Mouse (Mus musculus) limb, embryonic 14.5 days (tissue): ENCODE results near the gene Wnt7b. TPM values are rescaled to one million over a fixed set of nuclear protein-coding genes. Genes with fewer than 3 reads are reported as not detected.

ENCODE experiments used
- ATAC-seq: fragments of 200-750 bp; cut with Nextera tagmentation; 2 replicates; pipeline ENCODE4 v1.8.0; 2017; ENCODE audit warnings: low read depth, moderate number of reproducible peaks, moderate TSS enrichment; ENCODE audit not compliant: low FRiP score
- DNase-seq: peaks from one replicate; pipeline ENCODE4 v3.0.0-alpha.2; 2015; ENCODE audit warnings: low spot score
- H3K27ac ChIP-seq: fragments of 300-500 bp; sonication (generic); replicated peaks from 2 replicates; pipeline ENCODE4 v1.5.1; 2014; ENCODE audit warnings: low read depth, mild to moderate bottlenecking, low read length, moderate library complexity, mixed read lengths
- H3K27me3 ChIP-seq: fragments of 300-500 bp; sonication (generic); 2 replicates; pipeline ENCODE4 v1.6.1; 2014; ENCODE audit warnings: low read length, mixed read lengths; ENCODE audit not compliant: control insufficient read depth, insufficient read depth
- H3K36me3 ChIP-seq: fragments of 300-500 bp; sonication (generic); 2 replicates; pipeline ENCODE4 v1.6.1; 2014; ENCODE audit warnings: mild to moderate bottlenecking, low read length, moderate library complexity, mixed read lengths; ENCODE audit not compliant: control insufficient read depth, insufficient read depth
- H3K4me1 ChIP-seq: fragments of 300-500 bp; sonication (generic); 2 replicates; pipeline ENCODE4 v1.6.1; 2014; ENCODE audit warnings: antibody characterized with exemption, low read length, mixed read lengths; ENCODE audit not compliant: control insufficient read depth, insufficient read depth
- H3K4me2 ChIP-seq: fragments of 300-500 bp; sonication (generic); replicated peaks from 2 replicates; pipeline ENCODE4 v1.6.1; 2014; ENCODE audit warnings: low read depth, mild to moderate bottlenecking, low read length, moderate library complexity; ENCODE audit not compliant: severe bottlenecking
- H3K4me3 ChIP-seq: fragments of 300-500 bp; sonication (generic); replicated peaks from 2 replicates; pipeline ENCODE4 v1.5.1; 2014; ENCODE audit warnings: low read length
- H3K9ac ChIP-seq: fragments of 300-500 bp; sonication (generic); 2 replicates; pipeline ENCODE4 v1.6.1; 2014; ENCODE audit warnings: mild to moderate bottlenecking, low read depth, low read length, moderate library complexity; ENCODE audit not compliant: severe bottlenecking
- H3K9me3 ChIP-seq: fragments of 300-500 bp; sonication (generic); 2 replicates; pipeline ENCODE4 v1.6.1; 2016; ENCODE audit warnings: low read length; ENCODE audit not compliant: control insufficient read depth
- POLR2A ChIP-seq: fragments of 200-500 bp; IDR thresholded peaks from 2 replicates; pipeline ENCODE4 v1.8.0; 2012; ENCODE audit warnings: inconsistent platforms, mild to moderate bottlenecking, moderate library complexity, borderline replicate concordance; ENCODE audit not compliant: insufficient read depth, insufficient read length; ENCODE audit errors: extremely low read depth
- WGBS: fragments of 180-500 bp; shearing (Covaris S2); extraction: QIAGEN DNeasy Blood & Tissue Kit; methylation state at CpG from one replicate; pipeline ENCODE4 v1.1.7; 2014; 5-methylcytosine and 5-hydroxymethylcytosine counted together
- polyA plus RNA-seq, 2 experiments: library from polyadenylated mRNA; depleted of rRNA in 1 of 2; stranded (reverse) in 1 of 2; unstranded in 1 of 2; fragments of >200 nt; fragmentation: Nextera tagmentation in 1 of 2; extraction: Ambion mirVana in 1 of 2; gene quantifications; 2 replicates each; pipeline versions ENCODE4 v1.2.1 to v1.2.3; 2012 to 2014

Gene Wnt7b
- polyA plus RNA-seq, 2 experiments: 22.4 to 40.0 TPM

- Histone ChIP-seq H3K27me3 (no peaks in the 10 kb centered on the region), H3K9ac (no peak overlapping the region), H3K9me3 (no peaks in the 10 kb centered on the region), H3K4me1 (peaks cover 5% of the 10 kb centered on the region), H3K4me2 (no peak overlapping the region), H3K27ac (no peak overlapping the region), H3K4me3 (no peak overlapping the region), H3K36me3 (no peaks in the 10 kb centered on the region)
- TF ChIP-seq POLR2A: no peak
- ATAC-seq (no peak), DNase-seq (no peak)
- WGBS: 84% methylated on average over 32 of the region's 32 CpGs
Measured at GRCm38 (mm10) chr15:85507370-85508014, 74.8 kb downstream of the Wnt7b start.

- H3K27ac ChIP-seq: no peak overlapping the region
- no peak for TF ChIP-seq POLR2A
- no peaks in the 10 kb centered on the region for H3K27me3 ChIP-seq
- H3K9ac ChIP-seq: no peak overlapping the region
- no peaks in the 10 kb centered on the region for H3K36me3 ChIP-seq
- WGBS: 64% methylated on average over 1 of the region's 1 CpGs
- no peak for DNase-seq
- H3K4me1 ChIP-seq: peaks cover 5% of the 10 kb centered on the region
- H3K9me3 ChIP-seq: no peaks in the 10 kb centered on the region
- H3K4me3 ChIP-seq: no peak overlapping the region
- no peak overlapping the region for H3K4me2 ChIP-seq
- no peak for ATAC-seq
Measured at GRCm38 (mm10) chr15:85506680-85507079, 75.6 kb downstream of the Wnt7b start.

GRCm38 (mm10) chr15:85505118-85505925 lies 77.0 kb downstream of the Wnt7b start:
- Histone ChIP-seq H3K9me3 (no peaks in the 10 kb centered on the region), H3K36me3 (no peaks in the 10 kb centered on the region), H3K27ac (no peak overlapping the region), H3K4me1 (peaks cover 5% of the 10 kb centered on the region), H3K4me3 (no peak overlapping the region), H3K27me3 (no peaks in the 10 kb centered on the region), H3K9ac (no peak overlapping the region), H3K4me2 (no peak overlapping the region)
- ATAC-seq: no peak
- 32% methylated on average over 14 of the region's 14 CpGs for WGBS
- no peak for TF ChIP-seq POLR2A
- peak; percentile 21 for DNase-seq

GRCm38 (mm10) chr15:85503127-85503526 lies 79.1 kb downstream of the Wnt7b start, which contains the start of gene 7530416G11Rik:
Gene 7530416G11Rik (minus strand): TSS chr15:85503227.
- no peaks in the 10 kb centered on the region for H3K36me3 ChIP-seq

GRCm38 (mm10) chr15:85500267-85500666 lies 82.0 kb downstream of the Wnt7b start:
- 83% methylated on average over 10 of the region's 10 CpGs for WGBS
- H3K36me3 ChIP-seq: no peaks in the 10 kb centered on the region
- no peak for TF ChIP-seq POLR2A
- ATAC-seq: no peak
- H3K4me3 ChIP-seq: no peak overlapping the region
- H3K9me3 ChIP-seq: no peaks in the 10 kb centered on the region
- no peak for DNase-seq
- no peak overlapping the region for H3K27ac ChIP-seq
- H3K9ac ChIP-seq: no peak overlapping the region
- no peak overlapping the region for H3K4me2 ChIP-seq
- no peaks in the 10 kb centered on the region; the same call in 1 of the 2 replicates for H3K4me1 ChIP-seq
- H3K27me3 ChIP-seq: no peaks in the 10 kb centered on the region

More at GRCm38 (mm10) chr15:85503127-85503526, 79.1 kb downstream of the Wnt7b start, which contains the start of gene 7530416G11Rik:
- ATAC-seq (no peak), DNase-seq (no peak)
- peaks cover 5% of the 10 kb centered on the region for H3K4me1 ChIP-seq
- H3K9ac ChIP-seq: no peak within 1 kb of the TSS
- WGBS: 83% methylated on average over 8 of the region's 8 CpGs
- no peak within 1 kb of the TSS for H3K4me3 ChIP-seq
- H3K9me3 ChIP-seq: no peaks in the 10 kb centered on the region
- TF ChIP-seq POLR2A: no peak
- no peak within 1 kb of the TSS for H3K4me2 ChIP-seq
- H3K27ac ChIP-seq: no peak within 1 kb of the TSS
- no peaks in the 10 kb centered on the region for H3K27me3 ChIP-seq
